Mouse (Mus musculus) intestine, postnatal 0 days (tissue): Measurements from ENCODE around the gene 1600002K03Rik. TPM values are rescaled to one million over a fixed set of nuclear protein-coding genes. Genes with fewer than 3 reads are reported as not detected.
A peak's percentile ranks its signal among the peaks of the same experiment; 100 is the strongest.

Experiments used
- ATAC-seq: fragments of 200-750 bp; cut with Nextera tagmentation; 2 replicates; pipeline ENCODE4 v1.8.0; 2017; ENCODE audit warnings: mild to moderate bottlenecking, moderate TSS enrichment, moderate library complexity
- H3K27ac ChIP-seq: fragments of 300-500 bp; sonication (generic); 2 replicates; pipeline ENCODE4 v1.5.1; 2014; ENCODE audit warnings: mild to moderate bottlenecking, low read depth, low read length, moderate library complexity
- H3K27me3 ChIP-seq: fragments of 300-500 bp; sonication (generic); replicated peaks from 2 replicates; pipeline ENCODE4 v1.6.1; 2014; ENCODE audit warnings: low read length, mixed read lengths; ENCODE audit not compliant: control insufficient read depth, insufficient read depth
- H3K36me3 ChIP-seq: fragments of 300-500 bp; sonication (generic); 2 replicates; pipeline ENCODE4 v1.6.1; 2014; ENCODE audit warnings: mild to moderate bottlenecking, moderate library complexity; ENCODE audit not compliant: control insufficient read depth, insufficient read depth
- H3K4me1 ChIP-seq: fragments of 300-500 bp; sonication (generic); replicated peaks from 2 replicates; pipeline ENCODE4 v1.6.1; 2014; ENCODE audit warnings: antibody characterized with exemption, low read length, mixed read lengths; ENCODE audit not compliant: control insufficient read depth, insufficient read depth
- H3K4me2 ChIP-seq: fragments of 300-500 bp; sonication (generic); replicated peaks from 2 replicates; pipeline ENCODE4 v1.6.1; 2014; ENCODE audit warnings: low read depth, mild to moderate bottlenecking, moderate library complexity
- H3K4me3 ChIP-seq: fragments of 300-500 bp; sonication (generic); 2 replicates; pipeline ENCODE4 v1.5.1; 2014; ENCODE audit warnings: low read depth, low read length
- H3K9ac ChIP-seq: fragments of 300-500 bp; sonication (generic); 2 replicates; pipeline ENCODE4 v1.6.1; 2014; ENCODE audit warnings: mild to moderate bottlenecking, low read depth, low read length
- H3K9me3 ChIP-seq: fragments of 300-500 bp; sonication (generic); 2 replicates; pipeline ENCODE4 v1.6.1; 2016; ENCODE audit warnings: mixed run types; ENCODE audit not compliant: control insufficient read depth
- CTCF ChIP-seq: sonication (generic); IDR thresholded peaks from 2 replicates; pipeline ENCODE4 v1.5.1; 2016; ENCODE audit warnings: low read depth, mild to moderate bottlenecking, control low read depth, antibody characterized with exemption, moderate library complexity
- WGBS: fragments of 180-500 bp; shearing (Covaris S2); extraction: QIAGEN DNeasy Blood & Tissue Kit; methylation state at CpG from one replicate; pipeline ENCODE4 v1.1.7; 2014; 5-methylcytosine and 5-hydroxymethylcytosine counted together
- polyA plus RNA-seq: library from polyadenylated mRNA; unstranded; fragments of >200 nt; fragmentation: Nextera tagmentation; extraction: Ambion mirVana; gene quantifications from 2 replicates; pipeline ENCODE4 v1.2.1, GENCODE M21; 2015

Gene 1600002K03Rik
- polyA plus RNA-seq, 1 experiment from 2014 or later = 13.9 TPM

GRCm38 (mm10) chr10:80143664-80144063 is 29.1 kb upstream of the 1600002K03Rik start:
- no peaks in the 10 kb centered on the region for H3K9me3 ChIP-seq
- 94% methylated on average over 7 of the region's 7 CpGs for WGBS
- 0 out of 2 replicates have a peak, but pooled peaks cover 5% of the 10 kb centered on the region for H3K4me1 ChIP-seq
- peak overlapping the region; percentile 83 for H3K4me2 ChIP-seq
- ATAC-seq = no peak
- no peak overlapping the region for H3K4me3 ChIP-seq
- peak overlapping the region; percentile 15; the same call in 1 of the 2 replicates for H3K27ac ChIP-seq
- no peak overlapping the region for H3K9ac ChIP-seq
- 0 out of 2 replicates have a peak, but pooled peaks cover under 1% of the 10 kb centered on the region for H3K27me3 ChIP-seq
- no peak for TF ChIP-seq CTCF
- peaks cover 29% of the 10 kb centered on the region for H3K36me3 ChIP-seq

- ATAC-seq = no peak
- no peak for TF ChIP-seq CTCF
- Histone ChIP-seq H3K4me3 (no peak overlapping the region), H3K36me3 (peaks cover 29% of the 10 kb centered on the region), H3K27ac (no peak overlapping the region), H3K4me2 (no peak overlapping the region), H3K9ac (no peak overlapping the region), H3K9me3 (no peaks in the 10 kb centered on the region), H3K27me3 (no peaks in the 10 kb centered on the region), H3K4me1 (0 out of 2 replicates have a peak, but pooled peaks cover 5% of the 10 kb centered on the region)
- WGBS = 86% methylated on average over 12 of the region's 12 CpGs
Observed at GRCm38 (mm10) chr10:80144159-80144558, 28.6 kb upstream of the 1600002K03Rik start.

GRCm38 (mm10) chr10:80144864-80145838 is 27.6 kb upstream of the 1600002K03Rik start:
- peak overlapping the region; percentile 86; the same call in 1 of the 2 replicates for H3K4me2 ChIP-seq
- no peaks in the 10 kb centered on the region for H3K27me3 ChIP-seq
- peak; percentile 94 for TF ChIP-seq CTCF
- H3K36me3 ChIP-seq = peaks cover 34% of the 10 kb centered on the region
- H3K4me3 ChIP-seq = no peak overlapping the region
- 0 out of 2 replicates have a peak, but pooled peaks cover 5% of the 10 kb centered on the region for H3K4me1 ChIP-seq
- H3K9ac ChIP-seq = no peak overlapping the region
- H3K27ac ChIP-seq = peak overlapping the region; percentile 97
- no peaks in the 10 kb centered on the region for H3K9me3 ChIP-seq
- ATAC-seq = no peak
- 66% methylated on average over 20 of the region's 20 CpGs for WGBS

- Histone ChIP-seq H3K4me1 (0 out of 2 replicates have a peak, but pooled peaks cover 5% of the 10 kb centered on the region), H3K9me3 (no peaks in the 10 kb centered on the region), H3K9ac (peak overlapping the region; percentile 31; the same call in 1 of the 2 replicates), H3K4me3 (no peak overlapping the region), H3K4me2 (peak overlapping the region; percentile 86), H3K27ac (peak overlapping the region; percentile 97), H3K27me3 (no peaks in the 10 kb centered on the region), H3K36me3 (peaks cover 40% of the 10 kb centered on the region)
- no peak for TF ChIP-seq CTCF
- no peak for ATAC-seq
- WGBS = 47% methylated on average over 6 of the region's 6 CpGs
Observed at GRCm38 (mm10) chr10:80145896-80146295, 26.8 kb upstream of the 1600002K03Rik start.

- Histone ChIP-seq H3K4me3 (no peak overlapping the region), H3K27ac (peak overlapping the region; percentile 97), H3K27me3 (no peaks in the 10 kb centered on the region), H3K4me1 (0 out of 2 replicates have a peak, but pooled peaks cover 5% of the 10 kb centered on the region), H3K9me3 (no peaks in the 10 kb centered on the region), H3K36me3 (peaks cover 43% of the 10 kb centered on the region), H3K4me2 (peak overlapping the region; percentile 86), H3K9ac (0 out of 2 replicates have a peak overlapping the region, but pooled peaks have one; percentile 31)
- TF ChIP-seq CTCF = no peak
- ATAC-seq = peak; percentile 5
- 56% methylated on average over 4 of the region's 4 CpGs for WGBS
Observed at GRCm38 (mm10) chr10:80146568-80147011, 26.2 kb upstream of the 1600002K03Rik start.

GRCm38 (mm10) chr10:80147146-80147718 is 25.5 kb upstream of the 1600002K03Rik start:
- Histone ChIP-seq H3K27me3 (no peaks in the 10 kb centered on the region), H3K27ac (peak overlapping the region; percentile 97), H3K9ac (no peak overlapping the region), H3K4me2 (peak overlapping the region; percentile 86), H3K36me3 (peaks cover 48% of the 10 kb centered on the region), H3K4me1 (peaks cover 10% of the 10 kb centered on the region; the same call in 1 of the 2 replicates), H3K4me3 (peak overlapping the region; percentile 95; the same call in 1 of the 2 replicates), H3K9me3 (no peaks in the 10 kb centered on the region)
- 35% methylated on average over 5 of the region's 5 CpGs for WGBS
- ATAC-seq = no peak
- TF ChIP-seq CTCF = no peak
